Mouse (Mus musculus) forelimb bud, embryonic 11.5 days (tissue): ENCODE measurements around the gene Ica1.
A peak's percentile ranks its signal among the peaks of the same experiment; 100 is the strongest.

Experiments used
- DNase-seq: peaks from one replicate; pipeline ENCODE4 v3.0.0-alpha.2; 2012; ENCODE audit warnings: low read depth, low spot score

The Ica1 gene

GRCm38 (mm10) chr6:8691199-8691975, 86.9 kb downstream of the Ica1 start:
- DNase-seq: no peak

- no peak for DNase-seq
Observed at GRCm38 (mm10) chr6:8690441-8690840, 87.8 kb downstream of the Ica1 start.

- DNase-seq: no peak
Observed at GRCm38 (mm10) chr6:8686678-8687580, 91.4 kb downstream of the Ica1 start.

- DNase-seq: no peak
Observed at GRCm38 (mm10) chr6:8683379-8683778, 94.9 kb downstream of the Ica1 start.

- DNase-seq: no peak
Observed at GRCm38 (mm10) chr6:8680931-8681330, 97.4 kb downstream of the Ica1 start.

- DNase-seq: no peak
Observed at GRCm38 (mm10) chr6:8673013-8673412, 105.3 kb downstream of the Ica1 start.

GRCm38 (mm10) chr6:8669343-8669742, 108.9 kb downstream of the Ica1 start:
- DNase-seq: no peak

GRCm38 (mm10) chr6:8668013-8668811, 110.1 kb downstream of the Ica1 start:
- no peak for DNase-seq

- no peak for DNase-seq
Observed at GRCm38 (mm10) chr6:8665786-8666185, 112.5 kb downstream of the Ica1 start.

GRCm38 (mm10) chr6:8664956-8665355, 113.3 kb downstream of the Ica1 start:
- DNase-seq: no peak

- peak; percentile 32 for DNase-seq
Observed at GRCm38 (mm10) chr6:8663092-8663740, 115.1 kb downstream of the Ica1 start.

- DNase-seq: no peak
Observed at GRCm38 (mm10) chr6:8661404-8661803, 116.9 kb downstream of the Ica1 start.

GRCm38 (mm10) chr6:8660076-8660475, 118.2 kb downstream of the Ica1 start:
- no peak for DNase-seq

- DNase-seq: no peak
Observed at GRCm38 (mm10) chr6:8659194-8659959, 118.9 kb downstream of the Ica1 start.

GRCm38 (mm10) chr6:8658431-8658830, 119.9 kb downstream of the Ica1 start:
- no peak for DNase-seq

- DNase-seq: no peak
Observed at GRCm38 (mm10) chr6:8657459-8657858, 120.8 kb downstream of the Ica1 start.

- DNase-seq: no peak
Observed at GRCm38 (mm10) chr6:8655454-8655853, 122.8 kb downstream of the Ica1 start.

GRCm38 (mm10) chr6:8650413-8650812, 127.9 kb downstream of the Ica1 start:
- no peak for DNase-seq

GRCm38 (mm10) chr6:8649295-8649865, 128.9 kb downstream of the Ica1 start:
- no peak for DNase-seq

- DNase-seq: no peak
Observed at GRCm38 (mm10) chr6:8648185-8648901, 129.9 kb downstream of the Ica1 start.
